Mouse (Mus musculus) cerebellum, adult 9-11 months (tissue): ENCODE measurements at regions not wholly inside any gene's neighbourhood (a gene's known extent, or its start where the extent isn't known, plus 50 kb on each side); places are given as distances from the start of the nearest gene placed in this dataset.

Experiments used
- DNase-seq: peaks from one replicate; pipeline ENCODE4 v3.0.0; 2022

DNA sequence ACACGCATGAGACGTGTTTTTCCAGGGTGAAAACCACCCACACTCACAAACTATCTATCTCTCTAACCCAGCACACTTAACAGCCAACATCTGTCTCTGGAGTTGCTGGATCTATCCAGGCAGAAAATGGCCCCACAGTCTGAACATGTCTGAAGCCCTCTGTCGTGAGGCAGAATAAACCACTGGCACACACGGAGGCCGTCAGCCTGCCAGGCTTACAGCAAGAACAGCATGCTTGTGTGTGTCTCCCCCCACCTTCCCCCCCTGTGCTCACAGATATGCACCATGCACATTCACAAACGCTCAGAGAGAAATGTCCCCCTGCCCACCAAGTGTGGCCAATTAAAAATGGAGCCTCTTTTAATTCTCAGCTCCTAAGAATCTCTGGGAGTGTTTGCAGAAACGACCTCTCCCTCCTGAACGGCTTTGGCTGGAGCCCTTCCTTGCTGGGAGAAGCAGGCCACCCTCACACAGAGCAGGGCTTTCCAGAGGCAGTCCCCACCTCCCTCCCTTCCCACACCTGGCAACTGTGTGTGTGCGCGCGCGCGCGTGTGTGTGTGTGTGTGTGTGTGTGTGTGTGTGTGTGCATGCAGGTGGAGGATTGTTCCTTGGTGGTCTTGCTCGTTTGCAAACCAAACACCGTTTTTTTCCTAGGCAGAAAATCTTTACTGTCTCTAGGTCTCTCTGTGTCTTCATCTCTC is 88.7 kb downstream of the Edn3 start:
- DNase-seq, result no peak

DNA sequence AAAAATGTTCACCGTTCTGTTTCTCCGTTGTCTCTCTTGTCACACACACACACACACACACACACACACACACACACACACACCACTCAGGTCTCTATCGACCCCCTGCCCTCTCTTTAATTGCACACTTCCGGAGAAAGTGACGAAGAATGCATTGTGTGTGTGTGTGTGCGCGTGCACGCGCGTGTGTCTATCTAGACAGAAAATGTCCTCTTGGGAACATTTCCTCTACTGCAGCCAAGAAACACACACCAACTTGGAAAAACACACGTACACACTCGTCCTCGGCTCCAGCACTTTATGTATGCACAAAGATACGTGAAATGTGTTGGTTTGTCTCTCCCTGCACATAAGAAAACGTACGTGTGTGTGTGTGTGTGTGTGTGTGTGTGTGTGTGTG is 90.4 kb downstream of the Edn3 start:
- no peak for DNase-seq

GRCm38 (mm10) chr2:174851525-174852330 is 91.3 kb downstream of the Edn3 start:
- peak; percentile 10 for DNase-seq

GRCm38 (mm10) chr2:174853786-174854185 is 93.4 kb downstream of the Edn3 start:
- no peak for DNase-seq

- no peak for DNase-seq
Measured at GRCm38 (mm10) chr2:174855548-174855947, 95.1 kb downstream of the Edn3 start.

DNA sequence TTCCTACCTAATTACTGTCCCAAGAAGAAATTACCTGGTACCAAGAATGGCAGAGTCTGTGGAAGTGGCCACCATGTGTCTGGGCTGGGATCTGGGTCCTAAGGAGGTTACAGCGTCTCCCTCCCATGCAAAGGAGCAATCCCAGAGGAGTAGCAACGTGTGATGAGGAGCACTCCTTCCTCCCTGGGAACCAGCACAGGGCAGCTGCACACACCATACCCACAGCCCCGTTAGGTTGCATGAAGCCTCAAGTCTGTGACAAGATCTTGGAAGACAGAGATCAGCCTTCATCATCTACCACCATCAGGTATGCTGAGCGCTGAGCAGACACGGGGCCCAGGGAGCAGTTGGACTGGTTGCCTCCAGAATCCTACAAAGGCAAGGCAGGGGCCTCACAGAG is 95.7 kb downstream of the Edn3 start:
- no peak for DNase-seq

- DNase-seq, result peak; percentile 60
Measured at GRCm38 (mm10) chr2:174858011-174858834, 97.8 kb downstream of the Edn3 start.

GRCm38 (mm10) chr2:174858835-174859215 is 98.4 kb downstream of the Edn3 start:
- DNase-seq, result no peak

DNA sequence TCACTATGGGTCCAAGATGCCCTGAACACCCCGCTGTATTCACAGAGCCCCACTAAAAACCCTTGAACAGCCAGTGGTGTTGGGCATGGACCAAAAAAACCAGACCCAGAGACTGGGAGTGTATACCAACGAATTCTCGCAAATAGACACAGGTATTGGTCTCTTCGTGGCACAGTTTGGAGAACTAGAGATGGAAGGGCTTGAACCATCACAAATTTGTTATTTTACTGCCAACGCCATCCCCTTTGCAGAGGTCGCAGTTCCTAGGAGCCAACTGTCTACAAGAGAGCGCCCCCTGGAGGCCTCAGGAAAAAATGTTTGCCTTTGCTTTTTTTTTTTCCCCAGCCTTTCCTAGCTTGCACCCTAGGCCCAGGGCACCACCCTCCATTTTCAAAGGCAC is 99.1 kb downstream of the Edn3 start:
- DNase-seq, result peak; percentile 17

- DNase-seq, result no peak
Measured at GRCm38 (mm10) chr2:174864657-174865056, 104.2 kb downstream of the Edn3 start.

- DNase-seq, result no peak
Measured at GRCm38 (mm10) chr2:174866546-174866945, 106.1 kb downstream of the Edn3 start.

DNA sequence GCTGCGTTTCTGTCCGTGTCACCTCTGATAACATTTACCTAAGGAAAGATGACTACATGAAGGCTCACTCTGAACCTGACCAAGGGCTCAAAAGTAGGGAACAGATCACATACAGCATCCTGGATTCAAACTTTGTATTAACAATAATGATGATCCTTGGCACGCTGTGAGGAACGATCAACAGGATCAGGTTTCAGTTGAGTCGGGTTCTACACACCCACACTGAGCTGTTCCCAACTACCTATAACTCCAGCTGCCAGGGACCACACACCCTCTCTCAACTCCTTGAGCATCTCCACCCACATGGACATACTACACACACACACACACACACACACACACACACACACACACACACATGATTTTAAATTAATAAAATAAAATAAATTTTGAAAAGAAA is 107.0 kb downstream of the Edn3 start:
- DNase-seq, result no peak

- no peak for DNase-seq
Measured at GRCm38 (mm10) chr2:174868186-174868585, 107.8 kb downstream of the Edn3 start.

DNA sequence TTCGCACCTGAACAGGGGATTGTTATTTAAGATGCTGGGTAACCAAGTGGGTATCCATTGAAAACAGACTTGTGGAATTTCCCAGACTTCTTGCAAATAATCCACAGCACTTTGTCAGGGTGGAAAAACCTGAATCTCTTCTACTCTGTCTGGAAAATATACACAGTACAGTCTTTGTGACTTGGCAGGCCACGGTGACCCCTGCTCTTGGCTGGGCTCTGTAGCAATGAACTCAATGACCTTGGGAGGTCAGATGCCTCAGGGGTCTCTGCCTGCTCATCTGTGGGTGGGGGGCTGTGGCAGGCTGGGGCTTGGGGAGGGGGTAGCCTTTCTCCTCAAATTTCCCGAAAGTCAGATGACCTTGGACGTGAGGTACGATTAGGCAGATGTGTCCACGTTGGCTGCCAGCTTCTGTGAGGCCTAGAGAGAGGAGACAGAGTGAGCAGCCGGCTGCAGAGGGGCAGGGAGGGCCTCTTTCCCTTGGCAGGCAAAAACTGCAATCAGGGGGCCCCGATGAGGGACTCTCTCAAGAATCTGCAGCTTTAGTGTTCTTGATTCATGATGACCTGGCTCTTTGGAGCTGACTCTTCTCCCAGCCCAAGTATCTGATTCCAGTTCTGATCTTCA is 108.4 kb downstream of the Edn3 start:
- DNase-seq, result no peak

DNA sequence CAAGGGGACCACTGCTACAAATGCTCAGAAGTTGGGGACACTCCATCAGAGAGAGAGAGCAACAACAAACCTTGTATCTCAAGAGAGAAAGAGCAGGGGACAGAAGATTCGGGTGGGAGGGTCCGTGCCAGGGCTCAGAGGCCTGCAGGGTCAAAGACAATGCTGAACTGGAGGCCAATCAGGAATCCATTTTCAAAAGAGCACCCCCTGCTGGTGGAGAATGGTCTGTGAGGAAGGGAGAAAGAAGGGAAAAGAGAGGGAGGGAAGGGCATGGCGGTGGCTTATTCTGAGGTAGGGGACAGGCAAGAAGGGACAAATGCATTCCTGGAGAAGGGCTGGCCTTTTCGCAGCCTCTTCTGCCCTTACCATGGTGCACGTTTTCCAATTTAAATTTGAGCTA is 109.9 kb downstream of the Edn3 start:
- no peak for DNase-seq

GRCm38 (mm10) chr2:174871225-174871624 is 110.8 kb downstream of the Edn3 start:
- DNase-seq, result no peak

DNA sequence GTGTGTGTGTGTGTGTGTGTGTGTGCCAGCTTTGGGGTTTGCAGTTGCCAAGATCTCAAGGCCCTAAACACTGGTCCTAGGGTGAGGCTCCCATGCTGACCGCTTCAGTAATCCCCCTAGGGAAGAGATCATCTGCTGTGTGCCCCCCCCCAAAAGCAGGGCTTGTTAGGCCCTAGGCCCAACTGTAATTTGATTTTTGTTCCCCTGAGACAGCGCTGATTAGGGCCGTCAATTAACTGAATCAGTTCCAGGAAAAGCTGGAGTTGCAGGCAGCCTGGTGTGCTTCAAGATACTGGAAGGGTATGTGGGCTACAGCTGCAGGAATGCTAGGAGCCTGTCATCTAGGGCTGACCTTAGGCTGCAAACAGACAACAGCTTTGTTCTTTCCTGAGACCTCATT is 111.4 kb downstream of the Edn3 start:
- DNase-seq, result no peak

DNA sequence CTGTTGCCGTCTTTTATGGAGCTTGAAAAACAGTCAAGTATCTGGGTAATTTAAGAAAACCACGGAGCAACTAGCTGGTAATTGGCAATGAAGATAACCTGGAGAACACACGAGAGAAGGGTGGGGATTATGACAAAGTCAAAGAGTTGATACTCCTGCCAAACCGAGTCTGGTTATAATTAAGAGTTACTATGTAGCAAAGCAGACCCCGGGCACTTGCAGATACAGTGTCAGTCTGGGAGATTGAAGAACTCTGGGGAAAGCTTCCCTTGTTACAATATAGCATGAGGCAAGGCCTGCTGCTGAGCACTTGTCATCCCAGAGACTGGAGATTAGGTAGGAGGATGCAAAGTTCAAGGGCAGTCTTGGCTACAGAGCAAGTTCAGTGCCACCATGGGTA is 116.5 kb downstream of the Edn3 start:
- DNase-seq, result no peak

- no peak for DNase-seq
Measured at GRCm38 (mm10) chr2:174878979-174879378, 118.6 kb downstream of the Edn3 start.

DNA sequence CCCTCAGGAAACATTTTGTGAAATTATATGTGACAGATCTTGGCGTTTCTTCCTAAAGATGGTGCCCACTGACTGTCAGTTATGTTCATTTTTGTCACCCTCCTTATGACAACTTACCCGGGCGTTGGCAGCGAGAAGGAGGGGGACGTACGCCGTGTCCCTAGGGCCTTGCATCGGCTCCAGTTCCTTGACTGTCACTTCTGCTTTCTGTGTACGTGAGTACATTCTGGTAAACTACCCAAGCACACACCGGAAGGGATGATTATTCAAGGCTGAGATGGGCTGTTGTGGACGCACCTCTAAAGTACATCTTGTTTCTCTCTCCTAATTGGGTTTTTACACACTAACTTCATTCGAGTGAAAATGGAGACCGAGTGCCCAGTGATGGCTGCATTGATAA is 120.2 kb downstream of the Edn3 start:
- DNase-seq, result no peak

- DNase-seq, result no peak
Measured at GRCm38 (mm10) chr2:174884232-174885225, 124.1 kb downstream of the Edn3 start.

GRCm38 (mm10) chr2:174892658-174893057 is 117.4 kb upstream of the Gm14444 start:
- no peak for DNase-seq
